Mouse (Mus musculus): ENCODE measurements around the gene Nr4a1. TPM values are rescaled to one million over a fixed set of nuclear protein-coding genes. Genes with fewer than 3 reads are reported as not detected.

Gene Nr4a1
- polyA plus RNA-seq, 1 experiment from 2014 or later, result 5.0 TPM

GRCm38 (mm10) chr15:101283183-101283910, 29.3 kb downstream of the Nr4a1 start:
- 2% methylated on average over 26 of the region's 26 CpGs for WGBS
- Histone ChIP-seq H3K27me3 (no peaks in the 10 kb centered on the region), H3K4me1 (replicated peaks) (peaks cover 37% of the 10 kb centered on the region), H3K9me3 (no peaks in the 10 kb centered on the region), H3K36me3 (peaks cover 19% of the 10 kb centered on the region), H3K9ac (peak overlapping the region; percentile 95), H3K4me2 (peak overlapping the region; percentile 86), H3K4me3 (peak overlapping the region; percentile 85), H3K27ac (peak overlapping the region; percentile 64)
- peak; percentile 61 for ATAC-seq (ENCODE audit: low FRiP score)

DNA sequence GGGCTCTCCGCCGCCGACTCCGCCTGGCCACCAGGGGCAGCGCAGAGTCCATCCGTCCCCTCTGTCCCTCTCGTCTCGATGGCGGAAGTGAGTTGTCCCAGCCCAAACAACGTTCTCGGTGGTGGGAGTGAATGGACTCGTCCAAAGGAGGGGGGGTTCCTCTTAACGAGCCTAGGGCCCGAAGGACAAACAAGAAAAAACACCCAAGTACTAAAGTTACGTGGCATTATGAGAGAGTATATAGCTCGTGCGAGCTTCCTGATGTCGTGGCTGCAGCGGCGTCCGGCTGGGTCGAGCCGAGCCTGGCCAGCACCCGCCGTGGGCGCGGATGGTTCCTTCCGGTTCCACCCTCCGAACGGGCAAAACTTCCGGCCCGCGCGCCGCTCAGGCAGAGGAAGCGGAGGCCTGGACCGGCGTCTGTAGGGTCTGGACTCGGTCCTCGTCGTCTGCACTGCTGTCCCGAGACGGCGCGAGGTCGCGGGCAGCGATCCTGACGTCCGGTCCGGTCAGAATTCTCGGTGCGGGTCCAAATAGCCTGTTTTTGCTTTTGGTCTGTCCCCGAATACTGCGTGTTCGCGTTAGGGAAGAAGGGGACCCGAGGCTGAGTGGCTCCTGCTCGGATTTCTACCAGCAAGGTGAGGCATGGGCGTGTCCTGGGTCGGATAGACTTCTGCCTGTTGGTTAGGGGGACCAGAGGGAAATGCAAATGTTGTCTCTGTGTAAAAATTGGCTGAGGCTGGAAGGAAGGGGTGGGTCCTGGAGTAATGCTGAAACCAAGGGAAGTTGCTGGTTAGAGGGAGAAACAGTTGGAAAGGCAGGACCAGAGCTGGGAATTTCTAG, 30.1 kb downstream of the Nr4a1 start, which contains the start of gene Atg101:
TSS of gene Atg101 (plus strand) at position 362 of the 840 bp plus-strand sequence.
- peak; percentile 89 for ATAC-seq (ENCODE audit: low FRiP score)
- peaks cover 31% of the 10 kb centered on the region for H3K4me1 ChIP-seq (replicated peaks)
- peaks cover 25% of the 10 kb centered on the region for H3K36me3 ChIP-seq
- peak within 1 kb of the TSS; percentile 86 for H3K4me2 ChIP-seq
- H3K27me3 ChIP-seq, result no peaks in the 10 kb centered on the region
- peak within 1 kb of the TSS; percentile 85 for H3K4me3 ChIP-seq
- under 1% methylated on average over 61 of the region's 61 CpGs for WGBS
- H3K9me3 ChIP-seq, result no peaks in the 10 kb centered on the region
- H3K9ac ChIP-seq, result peak within 1 kb of the TSS; percentile 95
- H3K27ac ChIP-seq, result peak within 1 kb of the TSS; percentile 67

DNA sequence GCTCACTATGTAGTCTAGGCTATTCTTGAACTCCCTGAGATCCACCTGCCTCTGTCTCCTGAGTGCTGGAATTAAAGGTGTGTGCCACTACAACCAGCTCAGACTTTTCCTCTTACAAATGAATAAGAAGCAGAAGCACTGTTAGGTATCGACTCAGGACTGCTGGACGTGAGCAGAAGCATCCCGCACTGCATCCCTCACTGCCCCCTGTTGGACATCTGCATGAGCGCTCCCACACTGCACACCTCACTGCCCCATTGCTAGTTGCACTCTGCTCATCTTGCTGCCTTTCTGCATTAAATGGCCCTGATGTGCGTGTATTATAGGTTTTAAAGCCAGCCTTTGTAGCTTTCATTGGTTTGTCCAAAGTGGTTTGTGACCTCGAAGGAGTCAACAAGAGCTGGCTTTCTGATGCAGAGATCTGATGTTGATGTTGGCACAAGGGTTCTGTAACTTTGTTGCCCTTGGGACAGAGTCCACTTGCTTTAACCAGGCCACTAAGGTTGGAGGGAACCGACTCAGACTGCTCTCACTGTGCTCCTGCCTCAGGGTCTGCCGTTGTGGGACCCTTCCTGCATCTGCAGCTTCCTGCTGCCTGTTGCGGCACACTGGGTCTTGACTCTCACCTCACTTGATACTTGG, 32.2 kb downstream of the Nr4a1 start:
- H3K9me3 ChIP-seq, result no peaks in the 10 kb centered on the region
- no peak overlapping the region for H3K4me2 ChIP-seq
- H3K9ac ChIP-seq, result no peak overlapping the region
- ATAC-seq (ENCODE audit: low FRiP score), result no peak
- H3K4me1 ChIP-seq (replicated peaks), result peaks cover 31% of the 10 kb centered on the region
- H3K27ac ChIP-seq, result no peak overlapping the region
- H3K27me3 ChIP-seq, result no peaks in the 10 kb centered on the region
- 69% methylated on average over 9 of the region's 9 CpGs for WGBS
- H3K36me3 ChIP-seq, result peaks cover 46% of the 10 kb centered on the region
- H3K4me3 ChIP-seq, result no peak overlapping the region

- Histone ChIP-seq H3K4me1 (replicated peaks) (peaks cover 31% of the 10 kb centered on the region), H3K4me3 (no peak overlapping the region), H3K4me2 (no peak overlapping the region), H3K27ac (no peak overlapping the region), H3K9ac (no peak overlapping the region), H3K9me3 (no peaks in the 10 kb centered on the region), H3K27me3 (no peaks in the 10 kb centered on the region), H3K36me3 (peaks cover 57% of the 10 kb centered on the region)
- no peak for ATAC-seq (ENCODE audit: low FRiP score)
- WGBS, result 87% methylated on average over 6 of the region's 6 CpGs
Measured at GRCm38 (mm10) chr15:101287361-101287760, 33.3 kb downstream of the Nr4a1 start.

- no peaks in the 10 kb centered on the region for H3K27me3 ChIP-seq
- ATAC-seq (ENCODE audit: low FRiP score), result no peak
- no peak overlapping the region for H3K4me3 ChIP-seq
- no peak overlapping the region for H3K4me2 ChIP-seq
- WGBS, result 96% methylated on average over 15 of the region's 15 CpGs
- peaks cover 24% of the 10 kb centered on the region for H3K4me1 ChIP-seq (replicated peaks)
- no peak overlapping the region for H3K9ac ChIP-seq
- no peak overlapping the region for H3K27ac ChIP-seq
- no peaks in the 10 kb centered on the region for H3K9me3 ChIP-seq
- peaks cover 66% of the 10 kb centered on the region for H3K36me3 ChIP-seq
Measured at GRCm38 (mm10) chr15:101290354-101290753, 36.3 kb downstream of the Nr4a1 start.

GRCm38 (mm10) chr15:101292012-101292411, 37.9 kb downstream of the Nr4a1 start:
- WGBS, result 86% methylated on average over 3 of the region's 3 CpGs
- Histone ChIP-seq H3K9me3 (no peaks in the 10 kb centered on the region), H3K9ac (no peak overlapping the region), H3K4me1 (replicated peaks) (peaks cover 10% of the 10 kb centered on the region; the same call in 1 of the 2 replicates), H3K27ac (no peak overlapping the region), H3K36me3 (peaks cover 60% of the 10 kb centered on the region), H3K27me3 (no peaks in the 10 kb centered on the region), H3K4me2 (no peak overlapping the region), H3K4me3 (no peak overlapping the region)
- ATAC-seq (ENCODE audit: low FRiP score), result no peak

- 62% methylated on average over 18 of the region's 18 CpGs for WGBS
- H3K9me3 ChIP-seq, result no peaks in the 10 kb centered on the region
Measured at GRCm38 (mm10) chr15:101293025-101293621, 39.1 kb downstream of the Nr4a1 start, which contains the start of gene 6030408B16Rik. 6030408B16Rik (plus strand) TSS chr15:101293212.

DNA sequence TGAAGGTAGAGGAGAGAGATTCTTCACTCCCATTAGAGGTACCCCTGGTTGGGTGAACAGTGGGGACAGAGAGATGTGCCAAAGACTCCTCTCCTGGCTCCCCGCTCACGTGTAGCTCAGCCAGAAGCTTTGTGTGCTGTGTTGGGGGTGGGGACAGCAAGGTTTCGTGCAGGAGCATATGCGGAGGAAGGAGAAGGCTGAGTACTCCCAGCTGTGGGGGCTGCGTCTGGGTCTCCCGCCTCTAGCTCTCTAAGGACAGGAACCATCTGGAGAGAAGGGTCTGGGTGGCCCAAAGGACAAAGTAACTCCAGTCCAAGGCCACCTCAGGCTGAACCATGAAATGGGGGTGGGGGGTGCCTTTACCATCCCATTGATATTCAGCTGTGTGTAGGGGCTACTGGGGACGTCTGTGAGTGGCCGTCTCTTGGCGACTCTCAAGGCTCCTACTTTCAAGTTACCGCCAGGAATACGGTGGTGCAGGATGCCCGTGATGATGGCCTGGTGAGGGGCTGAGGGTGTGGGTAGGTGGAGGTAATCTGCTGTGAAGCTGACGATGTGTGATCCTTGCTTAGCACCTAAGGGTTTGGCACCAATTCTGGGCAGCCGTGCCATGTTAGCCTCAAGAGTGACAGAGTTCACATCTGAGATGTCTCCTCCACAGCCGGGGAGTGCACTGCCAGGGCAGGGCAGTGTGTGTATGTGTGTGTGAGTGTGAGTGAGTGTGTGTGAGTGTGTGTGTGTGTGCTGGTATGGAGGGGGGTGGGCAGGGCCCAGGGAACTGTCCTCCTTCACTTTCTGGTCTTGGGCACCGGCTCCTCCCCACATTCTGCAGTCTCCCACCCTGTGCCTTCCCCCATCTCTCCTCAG, 40.2 kb downstream of the Nr4a1 start:
- H3K4me1 ChIP-seq (replicated peaks), result peaks cover 13% of the 10 kb centered on the region; the same call in 1 of the 2 replicates
- H3K4me2 ChIP-seq, result no peak overlapping the region
- no peak overlapping the region for H3K4me3 ChIP-seq
- 67% methylated on average over 16 of the region's 16 CpGs for WGBS
- H3K27me3 ChIP-seq, result no peaks in the 10 kb centered on the region
- no peak for ATAC-seq (ENCODE audit: low FRiP score)
- H3K36me3 ChIP-seq, result peaks cover 40% of the 10 kb centered on the region
- H3K27ac ChIP-seq, result no peak overlapping the region
- no peak overlapping the region for H3K9ac ChIP-seq
- H3K9me3 ChIP-seq, result no peaks in the 10 kb centered on the region

More at GRCm38 (mm10) chr15:101293025-101293621, 39.1 kb downstream of the Nr4a1 start, which contains the start of gene 6030408B16Rik:
- peaks cover 49% of the 10 kb centered on the region for H3K36me3 ChIP-seq
- no peak within 1 kb of the TSS for H3K4me3 ChIP-seq
- H3K27ac ChIP-seq, result no peak within 1 kb of the TSS
- ATAC-seq (ENCODE audit: low FRiP score), result no peak
- no peak within 1 kb of the TSS for H3K9ac ChIP-seq
- H3K4me2 ChIP-seq, result no peak within 1 kb of the TSS
- 0 out of 2 replicates have a peak, but pooled peaks cover 8% of the 10 kb centered on the region for H3K4me1 ChIP-seq (replicated peaks)
- no peaks in the 10 kb centered on the region for H3K27me3 ChIP-seq

- Histone ChIP-seq H3K27me3 (no peaks in the 10 kb centered on the region), H3K4me1 (replicated peaks) (peaks cover 13% of the 10 kb centered on the region; the same call in 1 of the 2 replicates), H3K4me2 (no peak overlapping the region), H3K4me3 (no peak overlapping the region), H3K9me3 (no peaks in the 10 kb centered on the region), H3K27ac (no peak overlapping the region), H3K9ac (no peak overlapping the region), H3K36me3 (peaks cover 31% of the 10 kb centered on the region)
- ATAC-seq (ENCODE audit: low FRiP score), result no peak
- WGBS, result 84% methylated on average over 7 of the region's 7 CpGs
Measured at GRCm38 (mm10) chr15:101295106-101295505, 41.0 kb downstream of the Nr4a1 start.

GRCm38 (mm10) chr15:101295616-101296015, 41.5 kb downstream of the Nr4a1 start:
- WGBS, result 94% methylated on average over 10 of the region's 10 CpGs
- Histone ChIP-seq H3K9me3 (no peaks in the 10 kb centered on the region), H3K9ac (no peak overlapping the region), H3K4me2 (no peak overlapping the region), H3K27ac (no peak overlapping the region), H3K4me1 (replicated peaks) (peaks cover 13% of the 10 kb centered on the region; the same call in 1 of the 2 replicates), H3K4me3 (no peak overlapping the region), H3K36me3 (peaks cover 26% of the 10 kb centered on the region), H3K27me3 (no peaks in the 10 kb centered on the region)
- no peak for ATAC-seq (ENCODE audit: low FRiP score)

- no peak overlapping the region for H3K4me2 ChIP-seq
- H3K36me3 ChIP-seq, result peaks cover 21% of the 10 kb centered on the region
Measured at GRCm38 (mm10) chr15:101296091-101296490, 42.0 kb downstream of the Nr4a1 start.

More at GRCm38 (mm10) chr15:101296091-101296490, 42.0 kb downstream of the Nr4a1 start:
- no peak overlapping the region for H3K4me3 ChIP-seq
- no peak overlapping the region for H3K9ac ChIP-seq
- no peaks in the 10 kb centered on the region for H3K27me3 ChIP-seq
- no peaks in the 10 kb centered on the region for H3K9me3 ChIP-seq
- no peak overlapping the region for H3K27ac ChIP-seq
- ATAC-seq (ENCODE audit: low FRiP score), result no peak
- H3K4me1 ChIP-seq (replicated peaks), result peaks cover 13% of the 10 kb centered on the region; the same call in 1 of the 2 replicates
- WGBS, result 90% methylated on average over 11 of the region's 11 CpGs
